Comparison of ENCODE assay signal across 8 mouse cellular contexts in genomic region chr4:155734350-155734941, GRCm38 (mm10). TPM values are rescaled to one million over a fixed set of nuclear protein-coding genes. Genes with fewer than 3 reads are reported as not detected.
DNase-seq lines count a peak whose midpoint lies in the region; ATAC-seq lines count a peak whose summit lies in the region.

Tmem240 (plus strand) TSS chr4:155734800.

- peak within 1 kb of the TSS; percentile 96 for H3K9ac ChIP-seq in hindbrain, embryonic 16.5 days (ENCODE audit: low read depth, low read length)

- ATAC-seq in hindbrain, embryonic 16.5 days = peak; percentile 92

- peak within 1 kb of the TSS; percentile 86 for H3K4me3 ChIP-seq in hindbrain, embryonic 16.5 days (ENCODE audit: low read length)
- H3K4me3 ChIP-seq in macrophage (ENCODE audit: inconsistent target) = peak within 1 kb of the TSS; percentile 48

- peaks cover 4% of the 10 kb centered on the region; the same call in 1 of the 2 replicates for H3K36me3 ChIP-seq in hindbrain, embryonic 16.5 days (ENCODE audit: control insufficient read depth, insufficient read depth, low read length)
- no peaks in the 10 kb centered on the region; the same call in 1 of the 2 replicates for H3K36me3 ChIP-seq in macrophage (ENCODE audit: inconsistent target)

- H3K79me2 ChIP-seq in macrophage (ENCODE audit: inconsistent target) = peaks cover 5% of the 10 kb centered on the region; the same call in 1 of the 2 replicates

- H3K9me3 ChIP-seq in hindbrain, embryonic 16.5 days (ENCODE audit: control insufficient read depth, low read length) = no peaks in the 10 kb centered on the region

- 2% methylated on average over 22 of the region's 35 CpGs for WGBS in hindbrain, embryonic 16.5 days
- 1% methylated on average over 15 of the region's 35 CpGs for WGBS in macrophage (ENCODE audit: missing documents)

- DNase-seq in R1 (ENCODE audit: low read depth, low spot score) = peak; percentile 95
- DNase-seq in cerebellum, postnatal 25 days = peak; percentile 97
- DNase-seq in frontal cortex, postnatal 36 days (ENCODE audit: low spot score in 2 of 2) = peak; percentile 89 to 90
- peak; percentile 80 to 89 for DNase-seq in left cerebral cortex, adult 18-20 months (ENCODE audit: low spot score in 2 of 2)
- peak; percentile 93 for DNase-seq in right cerebral cortex, adult 18-20 months
- DNase-seq in urinary bladder, postnatal 10 days (ENCODE audit: low spot score) = peak; percentile 65

- H3K4me1 ChIP-seq in hindbrain, embryonic 16.5 days (ENCODE audit: control insufficient read depth, insufficient read depth, low read depth, low read length) = peaks cover 18% of the 10 kb centered on the region

- peak within 1 kb of the TSS; percentile 97 for H3K27ac ChIP-seq in hindbrain, embryonic 16.5 days (ENCODE audit: low read depth, low read length)
- H3K27ac ChIP-seq in macrophage = peak within 1 kb of the TSS; percentile 84

- H3K4me2 ChIP-seq in hindbrain, embryonic 16.5 days (ENCODE audit: low read length) = peak within 1 kb of the TSS; percentile 72

- no peaks in the 10 kb centered on the region for H3K27me3 ChIP-seq in hindbrain, embryonic 16.5 days (replicated peaks; ENCODE audit: control insufficient read depth, insufficient read depth, low read length)

RNA-seq across cellular contexts. Expression of gene Tmem240, which starts in this region (rescaled TPM):
- polyA plus RNA-seq in hindbrain, embryonic 16.5 days (2015; fragmentation: Nextera tagmentation; extraction: Ambion mirVana) = 17.4 and 22.2 TPM in 2 replicates
- 10 to 100 TPM; 51.1 to 53.0 TPM for total RNA-seq in left cerebral cortex, adult 18-20 months (2021)
- 1 to 10 TPM in 14 of 26 experiments, under 1 TPM in 12; 0.14 to 4.9 (median 1.1) TPM for total RNA-seq in macrophage (2018; cell fraction: chromatin; rRNA removed)
- total RNA-seq in macrophage (2018; cell fraction: cytosol; rRNA removed) = under 1 TPM in 25 of 26 experiments, not detected in 1; 0.07 to 0.66 (median 0.26) TPM
- total RNA-seq in macrophage (2018; cell fraction: nucleus; rRNA removed) = 1 to 10 TPM in 11 of 26 experiments, under 1 TPM in 15; 0.25 to 4.8 (median 0.87) TPM
- 0.10 to 1.0 TPM (median 0.32 TPM) in 3 replicates for polyA plus RNA-seq in macrophage (2018)

Comparison
In these comparisons a context has a peak if more than half of its experiments do, and no peak if none do; other contexts are left out.
1. Peak in every context shown above with its lines: DNase-seq, ATAC-seq, H3K4me3 ChIP-seq and H3K27ac ChIP-seq.